Comparison of ENCODE assay signal across 8 mouse cellular contexts in genomic region chr16:4489114-4489624, GRCm38 (mm10). TPM values are rescaled to one million over a fixed set of nuclear protein-coding genes. Genes with fewer than 3 reads are reported as not detected.
DNase-seq lines count a peak whose midpoint lies in the region; ATAC-seq and TF ChIP-seq lines count a peak whose summit lies in the region.

No protein-coding gene starts in this region.

- TF ChIP-seq CTCF in liver, postnatal 0 days (IDR thresholded peaks at IDR 0.05; ENCODE audit: low read depth): peak; percentile 94

- in situ Hi-C loops in ES-E14 (cut with MboI; ENCODE audit: low sequenced_read_pairs in 2 of 2, unreplicated experiment in 2 of 2): no loop called here

- H3K27ac ChIP-seq in ES-E14 (ENCODE audit: insufficient read depth, low read depth, low read length, poor library complexity, severe bottlenecking): no peak overlapping the region
- no peak overlapping the region for H3K27ac ChIP-seq in forebrain, embryonic 15.5 days (replicated peaks)
- H3K27ac ChIP-seq in liver, postnatal 0 days (ENCODE audit: low read depth): no peak overlapping the region
- H3K27ac ChIP-seq in neural tube, embryonic 15.5 days (replicated peaks): peak overlapping the region; percentile 64

- no peak overlapping the region for H3K4me2 ChIP-seq in forebrain, embryonic 15.5 days (replicated peaks)
- no peak overlapping the region for H3K4me2 ChIP-seq in liver, postnatal 0 days (ENCODE audit: low read depth, low read length)
- no peak overlapping the region for H3K4me2 ChIP-seq in neural tube, embryonic 15.5 days

- no peaks in the 10 kb centered on the region for H3K4me1 ChIP-seq in ES-E14 (ENCODE audit: control insufficient read depth in 2 of 2, insufficient read depth in 2 of 2, low read length in 2 of 2, poor library complexity in 1 of 2)
- 0 out of 2 replicates have a peak, but pooled peaks cover 3% of the 10 kb centered on the region for H3K4me1 ChIP-seq in forebrain, embryonic 15.5 days
- H3K4me1 ChIP-seq in liver, postnatal 0 days (ENCODE audit: insufficient read depth): peaks cover 6% of the 10 kb centered on the region; the same call in 1 of the 2 replicates
- H3K4me1 ChIP-seq in neural tube, embryonic 15.5 days: peaks cover 14% of the 10 kb centered on the region

- no peak overlapping the region for H3K9ac ChIP-seq in ES-E14 (ENCODE audit: insufficient read depth, low read depth, low read length, poor library complexity, severe bottlenecking)
- H3K9ac ChIP-seq in forebrain, embryonic 15.5 days (replicated peaks): no peak overlapping the region
- no peak overlapping the region for H3K9ac ChIP-seq in liver, postnatal 0 days (replicated peaks)
- no peak overlapping the region for H3K9ac ChIP-seq in neural tube, embryonic 15.5 days (replicated peaks)

- H3K27me3 ChIP-seq in forebrain, embryonic 15.5 days: no peaks in the 10 kb centered on the region
- no peaks in the 10 kb centered on the region for H3K27me3 ChIP-seq in liver, postnatal 0 days (ENCODE audit: insufficient read depth, low read length)
- H3K27me3 ChIP-seq in neural tube, embryonic 15.5 days (replicated peaks): no peaks in the 10 kb centered on the region

- whole genome bisulfite sequencing in forebrain, embryonic 15.5 days: 68% methylated on average over 11 of the region's 11 CpGs
- 74% methylated on average over 11 of the region's 11 CpGs for WGBS in liver, postnatal 0 days (ENCODE audit: insufficient replicate concordance)
- WGBS in neural tube, embryonic 15.5 days: 75% methylated on average over 11 of the region's 11 CpGs

- intact Hi-C loops in heart, postnatal 25 days (cut with DNase I): loop anchor here (2.0 to 5.0 kb wide), 3 partner anchors 33 to 118 kb away; no protein-coding TSS in a partner anchor

- H3K4me3 ChIP-seq in ES-E14 (ENCODE audit: insufficient read depth in 1 of 2, low read depth in 1 of 2, low read length in 2 of 2, poor library complexity in 1 of 2, severe bottlenecking in 1 of 2): no peak overlapping the region
- no peak overlapping the region for H3K4me3 ChIP-seq in forebrain, embryonic 15.5 days
- H3K4me3 ChIP-seq in liver, postnatal 0 days (ENCODE audit: low read depth, low read length): no peak overlapping the region
- H3K4me3 ChIP-seq in neural tube, embryonic 15.5 days (replicated peaks): no peak overlapping the region

- peak; percentile 83 for ATAC-seq in forebrain, embryonic 15.5 days (replicated peaks)
- ATAC-seq in liver, postnatal 0 days: peak; percentile 76
- peak; percentile 79; the same call in 1 of the 2 replicates for ATAC-seq in neural tube, embryonic 15.5 days (ENCODE audit: low FRiP score)

- H3K9me3 ChIP-seq in ES-E14 (ENCODE audit: control insufficient read depth, insufficient read depth, low read depth, low read length): no peaks in the 10 kb centered on the region
- no peaks in the 10 kb centered on the region for H3K9me3 ChIP-seq in forebrain, embryonic 15.5 days
- H3K9me3 ChIP-seq in liver, postnatal 0 days (ENCODE audit: low read length): no peaks in the 10 kb centered on the region
- no peaks in the 10 kb centered on the region for H3K9me3 ChIP-seq in neural tube, embryonic 15.5 days (replicated peaks)

- peaks cover 7% of the 10 kb centered on the region; the same call in 1 of the 2 replicates for H3K36me3 ChIP-seq in ES-E14 (ENCODE audit: control insufficient read depth, insufficient read depth, low read length, poor library complexity, severe bottlenecking)
- H3K36me3 ChIP-seq in forebrain, embryonic 15.5 days: peaks cover 3% of the 10 kb centered on the region; the same call in 1 of the 2 replicates
- no peaks in the 10 kb centered on the region for H3K36me3 ChIP-seq in liver, postnatal 0 days (replicated peaks; ENCODE audit: insufficient read depth, low read length)
- peaks cover 5% of the 10 kb centered on the region; the same call in 1 of the 2 replicates for H3K36me3 ChIP-seq in neural tube, embryonic 15.5 days

- no peak for TF ChIP-seq EP300 in liver, postnatal 0 days (IDR thresholded peaks at IDR 0.05; ENCODE audit: low read depth)

- peak; percentile 78 for DNase-seq in ES-E14 (ENCODE audit: low read depth, low spot score)
- peak; percentile 83 for DNase-seq in cerebellum, adult 11 months
- peak; percentile 81 for DNase-seq in heart, postnatal 25 days (ENCODE audit: low spot score)
- peak; percentile 97 for DNase-seq in layer of hippocampus, adult 11-12 months (ENCODE audit: low spot score)
- DNase-seq in liver, postnatal 0 days: peak; percentile 90
- peak; percentile 96 for DNase-seq in testis, postnatal 10 days (ENCODE audit: low spot score)

TF ChIP-seq in ES-E14, 5 proteins besides CTCF, POLR2A, EP300 and RAD21:
- peak; percentile 61; the same call in 1 of the 2 replicates for TF ChIP-seq ZC3H11A (IDR thresholded peaks at IDR 0.05; ENCODE audit: borderline replicate concordance, low read depth, low read length)
- no peak for TF ChIP-seq MAFK (IDR thresholded peaks at IDR 0.05; ENCODE audit: insufficient read depth, low read depth, low read length)

RNA-seq across cellular contexts. Expression of gene Srl, which starts 52.4 kb away (rescaled TPM):
- total RNA-seq in ES-E14 (2012; rRNA removed): 24.0 and 28.0 TPM in 2 replicates
- 40.1 and 40.2 TPM in 2 replicates for polyA plus RNA-seq in forebrain, embryonic 15.5 days (2015; fragmentation: Nextera tagmentation; extraction: Ambion mirVana)
- total RNA-seq in heart, postnatal 25 days (2021): 1,000 to 10,000 TPM; 1,004 to 1,109 TPM
- polyA plus RNA-seq in liver, postnatal 0 days (2015; fragmentation: Nextera tagmentation; extraction: Ambion mirVana): 1.00 and 3.0 TPM in 2 replicates
- 22.4 and 26.3 TPM in 2 replicates for polyA plus RNA-seq in neural tube, embryonic 15.5 days (2015; fragmentation: Nextera tagmentation; extraction: Ambion mirVana)
